Mouse (Mus musculus): ENCODE measurements at regions not wholly inside any gene's neighbourhood (a gene's known extent, or its start where the extent isn't known, plus 50 kb on each side); places are given as distances from the start of the nearest gene placed in this dataset.

DNA sequence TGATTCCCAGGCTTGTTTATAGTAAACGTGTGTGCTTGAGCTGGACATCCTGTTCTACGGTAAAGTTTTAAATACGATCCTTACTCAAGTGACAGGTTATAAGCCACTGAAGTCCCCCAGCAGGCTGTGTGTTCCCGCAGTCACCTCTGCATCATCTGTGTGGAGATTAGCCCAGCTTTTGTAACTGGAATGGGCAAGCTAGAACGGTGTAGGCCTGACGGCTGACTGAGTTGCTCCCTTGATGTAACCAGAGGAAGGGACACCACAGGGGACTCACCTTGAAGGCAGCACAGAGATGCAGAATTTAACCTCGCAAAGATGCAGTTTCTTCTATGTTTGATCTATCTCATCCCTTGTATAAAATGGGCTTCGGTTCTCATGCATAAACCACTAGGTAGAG is 418.4 kb upstream of the Pou3f3 start:
- no peaks in the 10 kb centered on the region for H3K79me2 ChIP-seq (ENCODE audit: control insufficient read depth, insufficient read depth, low read length, poor library complexity)
- H3K9ac ChIP-seq (ENCODE audit: control insufficient read depth, low read depth, low read length, poor library complexity, severe bottlenecking), result no peak overlapping the region
- no peak overlapping the region for H3K27ac ChIP-seq (ENCODE audit: control insufficient read depth, low read depth, low read length)
- no peaks in the 10 kb centered on the region for H3K9me3 ChIP-seq (replicated peaks; ENCODE audit: insufficient read depth, low read length)
- no peaks in the 10 kb centered on the region for H3K4me1 ChIP-seq (ENCODE audit: control insufficient read depth in 1 of 2, insufficient read depth in 2 of 2, low read length in 2 of 2)
- H3K4me3 ChIP-seq (ENCODE audit: control insufficient read depth in 1 of 2, insufficient read depth in 1 of 2, low read depth in 2 of 2, low read length in 2 of 2), result no peak overlapping the region
- TF ChIP-seq RCOR1 (IDR thresholded peaks at IDR 0.05; ENCODE audit: low read depth, low read length) (no peak), MAZ (IDR thresholded peaks at IDR 0.05; ENCODE audit: low read depth, low read length) (no peak), MXI1 (IDR thresholded peaks at IDR 0.05; ENCODE audit: low read depth, low read length) (no peak), E2F4 (IDR thresholded peaks at IDR 0.05; ENCODE audit: borderline replicate concordance, low read depth, low read length) (no peak), ZKSCAN1 (IDR thresholded peaks at IDR 0.05; ENCODE audit: low read depth, low read length) (no peak), POLR2A (IDR thresholded peaks at IDR 0.05; ENCODE audit: control insufficient read depth in 1 of 2, insufficient read depth in 1 of 2, low read depth in 1 of 2, low read length in 2 of 2, poor library complexity in 1 of 2) (no peak), ETS1 (IDR thresholded peaks at IDR 0.05; ENCODE audit: low read depth, low read length) (no peak), SIN3A (IDR thresholded peaks at IDR 0.05; ENCODE audit: low read length) (no peak), USF2 (IDR thresholded peaks at IDR 0.05; ENCODE audit: borderline replicate concordance in 1 of 2, insufficient read depth in 1 of 2, low read depth in 1 of 2, low read length in 2 of 2) (no peak)
- H3K36me3 ChIP-seq (ENCODE audit: control insufficient read depth in 1 of 2, insufficient read depth in 2 of 2, low read length in 2 of 2), result no peaks in the 10 kb centered on the region
- H3K27me3 ChIP-seq (ENCODE audit: control insufficient read depth in 1 of 2, insufficient read depth in 2 of 2, low read length in 2 of 2), result no peaks in the 10 kb centered on the region
- DNase-seq (ENCODE audit: low read depth, low spot score), result no peak

- H3K79me2 ChIP-seq (ENCODE audit: control insufficient read depth, insufficient read depth, low read length, poor library complexity), result no peaks in the 10 kb centered on the region
- no peak overlapping the region for H3K9ac ChIP-seq (ENCODE audit: control insufficient read depth, low read depth, low read length, poor library complexity, severe bottlenecking)
- no peaks in the 10 kb centered on the region for H3K4me1 ChIP-seq (ENCODE audit: control insufficient read depth in 1 of 2, insufficient read depth in 2 of 2, low read length in 2 of 2)
- no peaks in the 10 kb centered on the region for H3K27me3 ChIP-seq (ENCODE audit: control insufficient read depth in 1 of 2, insufficient read depth in 2 of 2, low read length in 2 of 2)
- H3K27ac ChIP-seq (ENCODE audit: control insufficient read depth, low read depth, low read length), result no peak overlapping the region
- DNase-seq (ENCODE audit: low read depth, low spot score), result no peak
- no peak overlapping the region for H3K4me3 ChIP-seq (ENCODE audit: control insufficient read depth in 1 of 2, insufficient read depth in 1 of 2, low read depth in 2 of 2, low read length in 2 of 2)
- no peaks in the 10 kb centered on the region for H3K36me3 ChIP-seq (ENCODE audit: control insufficient read depth in 1 of 2, insufficient read depth in 2 of 2, low read length in 2 of 2)
- TF ChIP-seq ZKSCAN1 (IDR thresholded peaks at IDR 0.05; ENCODE audit: low read depth, low read length), result no peak
- TF ChIP-seq NELFE (IDR thresholded peaks at IDR 0.05; ENCODE audit: low read depth, low read length), result no peak
- TF ChIP-seq ZC3H11A (IDR thresholded peaks at IDR 0.05; ENCODE audit: low read depth, low read length), result no peak
- TF ChIP-seq BHLHE40 (IDR thresholded peaks at IDR 0.05; ENCODE audit: borderline replicate concordance, low read depth, low read length), result no peak
- no peak for TF ChIP-seq GABPA (IDR thresholded peaks at IDR 0.05; ENCODE audit: low read depth, low read length)
- TF ChIP-seq KAT2A (conservative IDR thresholded peaks at IDR 0.05; ENCODE audit: low read depth, low read length), result no peak
- TF ChIP-seq MAZ (IDR thresholded peaks at IDR 0.05; ENCODE audit: low read depth, low read length), result no peak
- TF ChIP-seq TCF12 (IDR thresholded peaks at IDR 0.05; ENCODE audit: low read depth, low read length), result no peak
- TF ChIP-seq POLR2A (IDR thresholded peaks at IDR 0.05; ENCODE audit: control insufficient read depth in 1 of 2, insufficient read depth in 1 of 2, low read depth in 1 of 2, low read length in 2 of 2, poor library complexity in 1 of 2), result no peak
- no peak for TF ChIP-seq POLR2AphosphoS5 (IDR thresholded peaks at IDR 0.05; ENCODE audit: borderline replicate concordance, low read depth, low read length)
- no peak for TF ChIP-seq MAFK (IDR thresholded peaks at IDR 0.05; ENCODE audit: borderline replicate concordance, low read depth, low read length)
- no peak for TF ChIP-seq POLR2AphosphoS2 (IDR thresholded peaks at IDR 0.05; ENCODE audit: low read length)
- no peaks in the 10 kb centered on the region for H3K9me3 ChIP-seq (replicated peaks; ENCODE audit: insufficient read depth, low read length)
Measured at GRCm38 (mm10) chr1:42295841-42296240, 399.7 kb upstream of the Pou3f3 start.

All from MEL (cell line).